Mouse (Mus musculus): ENCODE measurements around the gene Lao1.

Lao1 gene

DNA sequence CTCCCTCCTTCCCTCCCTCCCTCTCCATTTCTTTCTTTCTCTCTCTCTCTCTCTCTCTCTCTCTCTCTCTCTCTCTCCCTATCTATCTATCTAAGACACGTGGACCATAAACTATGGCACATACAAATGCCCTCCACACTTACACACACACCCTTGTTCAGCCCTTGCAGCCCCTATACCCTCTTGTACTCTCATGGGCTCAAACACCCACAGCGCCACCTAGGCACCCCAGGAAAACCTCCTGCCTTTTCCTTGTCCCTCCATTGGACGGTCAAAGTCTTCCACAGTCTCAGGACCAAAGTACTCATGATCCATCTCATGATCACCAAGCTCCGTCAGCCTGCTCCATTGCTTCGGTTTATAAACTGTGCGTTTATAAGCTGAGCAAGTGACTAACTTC, 54.2 kb downstream of the Lao1 start:
- no peak for DNase-seq (ENCODE audit: low spot score)

DNA sequence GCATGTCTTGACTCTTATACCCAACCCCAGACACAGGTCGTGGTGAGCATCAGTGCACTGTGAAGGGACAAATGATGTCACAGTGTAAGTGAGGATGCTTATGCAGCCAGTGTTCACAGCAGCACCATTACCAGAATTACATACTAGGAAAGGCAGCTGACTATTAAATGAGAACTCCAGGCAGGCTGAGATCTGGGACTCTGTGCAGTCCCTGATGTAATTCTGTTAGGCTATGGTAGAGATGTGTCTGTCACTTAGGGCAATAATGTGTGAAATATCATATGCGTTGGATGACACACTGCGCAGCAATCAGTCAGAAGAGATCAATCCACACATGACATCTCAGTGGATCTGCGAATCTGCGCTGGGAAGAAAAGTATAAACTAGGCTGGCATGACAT, 55.7 kb downstream of the Lao1 start:
- DNase-seq (ENCODE audit: low spot score): no peak
